Mouse (Mus musculus) thymus, postnatal 25 days (tissue): Measurements from ENCODE around the gene Hspa1a.
A peak's percentile ranks its signal among the peaks of the same experiment; 100 is the strongest.
"Not testable (repeated sequence)": the region's sequence is repeated elsewhere in the genome, so short reads cannot be mapped to it uniquely, and the experiment has no call there.

Source experiments
- DNase-seq: peaks from one replicate; pipeline ENCODE4 v3.0.0; 2022

Gene Hspa1a

DNA sequence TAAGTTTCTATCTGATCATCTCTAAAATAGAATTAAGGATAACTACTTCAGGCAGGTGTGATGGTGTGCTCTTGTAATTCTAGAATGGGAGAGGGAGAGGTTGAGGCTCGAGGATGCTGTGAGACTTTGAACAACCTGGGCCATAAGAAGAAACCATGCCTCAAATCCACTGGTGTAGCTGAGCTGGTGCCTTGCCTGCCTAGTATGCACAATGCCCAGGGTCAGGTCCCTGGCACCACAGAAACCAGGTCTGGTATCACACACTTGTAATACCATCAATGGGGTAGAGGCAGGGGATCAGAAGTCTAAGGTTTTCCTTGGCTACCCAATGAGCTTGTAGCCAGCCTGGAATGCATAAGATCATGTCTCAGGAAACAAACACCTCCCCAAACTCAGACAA, 9.1 kb downstream of the Hspa1a start:
- DNase-seq: no peak

DNA sequence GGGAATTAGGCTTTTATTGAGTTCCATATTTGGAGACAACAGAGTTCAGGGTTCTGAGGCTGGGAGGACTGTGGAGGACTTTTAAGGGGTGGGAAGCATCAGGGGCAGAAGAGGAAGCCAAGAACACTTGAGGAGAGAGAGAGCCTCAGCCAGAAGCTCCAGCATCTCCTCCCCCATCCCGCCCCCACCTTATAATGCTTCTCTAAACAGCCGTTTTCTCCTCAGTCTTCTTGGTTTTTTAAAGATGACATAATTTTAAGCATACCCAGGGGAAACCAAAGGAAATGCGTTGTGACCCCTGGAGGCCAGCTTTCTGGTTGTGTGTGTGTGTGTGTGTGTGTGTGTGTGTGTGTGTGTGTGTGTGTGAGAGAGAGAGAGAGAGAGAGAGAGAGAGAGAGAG, 9.8 kb downstream of the Hspa1a start:
- DNase-seq: no peak

DNA sequence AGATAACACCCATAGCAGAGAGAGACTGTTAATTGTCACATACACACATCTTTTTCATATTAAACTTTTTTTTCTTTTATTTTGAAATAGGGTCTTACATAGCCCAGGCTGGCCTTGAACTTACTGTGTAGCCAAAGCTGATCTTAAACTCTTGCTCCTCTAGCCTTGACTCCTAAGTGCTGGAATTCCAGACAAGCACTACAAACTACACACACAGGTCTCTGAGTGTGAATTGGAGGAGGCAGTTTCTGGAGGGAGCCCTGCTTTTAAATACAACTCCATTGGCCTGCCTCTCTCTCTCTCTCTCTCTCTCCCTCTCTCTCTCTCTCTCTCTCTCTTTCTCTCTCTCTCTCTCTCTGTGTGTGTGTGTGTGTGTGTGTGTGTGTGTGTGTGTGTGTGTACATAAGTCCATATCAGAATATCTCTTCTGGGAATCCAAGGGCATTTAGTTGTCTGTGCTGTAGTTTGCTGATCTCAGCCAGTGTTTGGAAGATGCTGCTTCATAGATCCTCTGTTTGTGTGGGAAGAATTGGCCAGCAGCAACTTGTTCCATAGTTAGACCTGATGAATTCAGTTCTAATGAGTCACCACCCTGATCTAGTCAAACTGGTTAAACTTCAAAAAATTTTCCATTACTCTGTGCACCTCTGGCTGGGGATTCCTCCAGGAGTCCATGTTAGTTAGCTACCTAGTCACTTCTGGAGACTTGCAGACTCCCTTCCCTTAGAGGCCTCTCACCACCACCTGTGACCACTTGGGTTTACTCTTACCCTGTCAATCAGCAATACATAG, 11.1 kb downstream of the Hspa1a start:
- DNase-seq: no peak

DNA sequence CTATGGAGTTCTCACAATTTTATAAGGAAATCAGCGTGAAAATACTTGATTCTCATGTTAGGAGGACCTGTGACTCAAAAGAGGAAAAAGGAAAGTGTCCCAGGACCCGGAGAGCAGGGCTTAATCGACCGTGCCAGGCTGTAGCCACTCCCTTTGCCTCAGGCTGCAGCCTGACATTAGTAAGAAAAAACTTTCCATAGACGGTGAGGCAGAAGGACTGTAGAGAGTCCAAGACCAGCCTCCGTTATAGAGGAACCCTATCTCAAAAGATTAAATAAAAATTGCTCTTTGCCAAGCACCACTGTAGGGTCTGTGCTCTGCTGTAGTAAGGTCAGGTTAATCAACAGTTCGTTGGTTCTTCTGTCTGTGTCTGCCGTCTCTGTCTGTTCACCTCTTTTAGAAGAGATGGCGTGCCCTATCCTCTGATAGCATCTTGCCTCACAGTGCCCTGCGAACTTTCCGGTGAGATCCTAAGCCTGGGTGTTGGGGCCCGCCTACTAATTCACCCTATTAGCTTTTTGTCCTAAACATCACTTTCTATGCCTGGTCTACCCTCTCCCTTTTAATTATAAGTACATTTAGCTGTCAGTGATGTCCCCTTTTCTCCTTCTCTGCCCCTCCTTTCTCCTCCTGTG, 12.0 kb downstream of the Hspa1a start:
- DNase-seq: no peak

DNA sequence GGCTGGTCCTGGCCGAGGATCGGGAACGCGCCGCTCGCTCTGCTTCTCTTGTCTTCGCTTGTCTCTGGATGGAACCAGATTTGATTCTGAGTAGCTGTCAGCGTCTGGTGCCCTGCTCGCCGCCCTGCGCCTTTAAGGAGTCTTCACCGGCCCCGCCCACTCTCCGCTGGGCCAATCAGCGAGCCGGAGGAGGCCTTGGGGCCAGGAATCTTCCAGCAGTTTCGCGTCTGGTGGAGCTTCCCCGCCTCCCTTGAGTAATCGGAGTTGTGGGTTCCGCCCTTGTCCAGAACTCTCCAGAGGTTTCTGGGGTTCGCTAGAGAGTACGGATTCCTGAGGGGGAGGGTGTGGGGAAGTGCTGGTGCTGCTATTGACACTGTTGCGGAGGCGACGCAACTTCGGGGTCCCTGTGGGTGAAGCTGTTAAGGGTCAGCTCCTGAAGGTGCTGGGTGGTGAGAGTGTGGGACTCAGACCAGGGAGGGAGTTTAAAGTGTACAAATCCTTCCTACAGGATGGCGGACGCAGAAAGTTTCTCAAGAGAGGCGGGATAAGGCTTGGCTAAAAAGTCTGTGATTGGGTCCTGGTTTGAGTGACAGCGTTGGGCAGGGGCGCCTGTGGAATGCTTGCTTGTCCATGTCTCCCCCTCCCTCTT, 12.7 kb downstream of the Hspa1a start, which contains the start of gene Hspa1b:
Hspa1b (minus strand) TSS at position 109 of the 649 bp plus-strand sequence.
- peak; percentile 80 for DNase-seq

DNA sequence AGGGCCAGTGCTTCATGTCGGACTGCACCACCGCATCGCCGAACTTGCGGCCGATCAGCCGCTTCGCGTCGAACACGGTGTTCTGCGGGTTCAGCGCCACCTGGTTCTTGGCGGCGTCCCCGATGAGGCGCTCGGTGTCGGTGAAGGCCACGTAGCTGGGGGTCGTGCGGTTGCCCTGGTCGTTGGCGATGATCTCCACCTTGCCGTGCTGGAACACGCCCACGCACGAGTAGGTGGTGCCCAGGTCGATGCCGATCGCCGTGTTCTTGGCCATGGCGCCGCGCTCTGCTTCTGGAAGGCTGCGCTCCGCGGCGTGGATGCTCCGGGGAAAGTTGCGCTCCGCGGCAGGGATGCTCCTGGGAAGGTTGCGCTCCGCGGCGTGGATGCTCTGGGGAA, 13.2 kb downstream of the Hspa1a start:
- not testable (repeated sequence) for DNase-seq

DNA sequence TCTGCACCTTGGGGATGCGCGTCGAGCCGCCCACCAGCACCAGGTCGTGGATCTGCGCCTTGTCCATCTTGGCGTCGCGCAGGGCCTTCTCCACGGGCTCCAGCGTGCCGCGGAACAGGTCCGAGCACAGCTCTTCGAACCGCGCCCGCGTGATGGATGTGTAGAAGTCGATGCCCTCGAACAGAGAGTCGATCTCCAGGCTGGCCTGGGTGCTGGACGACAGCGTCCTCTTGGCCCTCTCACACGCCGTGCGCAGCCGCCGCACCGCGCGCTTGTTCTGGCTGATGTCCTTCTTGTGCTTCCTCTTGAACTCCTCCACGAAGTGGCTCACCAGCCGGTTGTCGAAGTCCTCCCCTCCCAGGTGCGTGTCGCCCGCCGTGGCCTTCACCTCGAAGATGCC, 14.0 kb downstream of the Hspa1a start:
- not testable (repeated sequence) for DNase-seq

DNA sequence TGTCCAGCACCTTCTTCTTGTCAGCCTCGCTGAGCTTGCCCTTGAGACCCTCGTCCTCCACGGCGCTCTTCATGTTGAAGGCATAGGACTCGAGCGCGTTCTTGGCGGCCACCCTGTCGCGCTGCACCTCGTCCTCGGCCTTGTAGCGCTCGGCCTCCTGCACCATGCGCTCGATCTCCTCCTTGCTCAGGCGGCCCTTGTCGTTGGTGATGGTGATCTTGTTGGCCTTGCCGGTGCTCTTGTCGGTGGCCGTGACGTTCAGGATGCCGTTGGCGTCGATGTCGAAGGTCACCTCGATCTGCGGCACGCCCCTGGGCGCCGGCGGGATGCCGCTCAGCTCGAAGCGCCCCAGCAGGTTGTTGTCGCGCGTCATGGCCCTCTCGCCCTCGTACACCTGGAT, 14.7 kb downstream of the Hspa1a start:
- DNase-seq: not testable (repeated sequence)

DNA sequence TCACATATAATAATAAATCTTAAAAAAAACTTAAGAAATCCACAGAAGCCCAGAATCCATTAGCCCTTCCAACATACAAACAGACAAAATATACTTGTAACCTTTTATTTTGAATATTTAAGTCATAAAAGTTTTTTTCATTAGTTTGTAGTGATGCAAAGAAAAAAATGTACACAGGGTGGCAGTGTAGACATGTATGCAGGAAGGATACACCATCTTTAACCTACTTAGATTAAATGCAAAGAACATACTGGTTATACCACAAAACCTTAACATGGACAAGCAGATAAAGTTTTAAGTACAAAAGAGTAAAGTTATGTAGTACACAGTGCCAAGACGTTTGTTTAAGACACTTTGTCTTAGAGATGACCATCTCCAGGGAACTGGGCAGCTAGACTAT, 15.6 kb downstream of the Hspa1a start:
- DNase-seq: no peak

DNA sequence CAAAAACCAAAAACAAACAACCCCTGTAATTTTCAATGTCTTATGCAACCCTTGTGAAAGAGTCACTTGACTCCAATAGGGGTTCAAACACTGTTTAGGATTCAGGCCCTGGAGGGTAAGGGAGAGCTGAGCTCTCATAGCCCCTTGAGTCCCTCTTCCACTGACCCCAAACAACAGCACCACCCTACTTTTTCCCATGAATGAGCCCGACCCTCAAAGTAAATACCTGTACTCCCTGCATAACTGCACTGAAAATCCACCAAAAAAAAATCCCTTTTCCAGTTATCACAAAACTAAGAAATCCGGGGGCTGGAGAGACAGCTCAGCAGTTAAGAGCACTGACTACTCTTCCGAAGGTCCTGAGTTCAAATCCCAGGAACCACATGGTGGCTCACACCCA, 16.1 kb downstream of the Hspa1a start:
- no peak for DNase-seq

DNA sequence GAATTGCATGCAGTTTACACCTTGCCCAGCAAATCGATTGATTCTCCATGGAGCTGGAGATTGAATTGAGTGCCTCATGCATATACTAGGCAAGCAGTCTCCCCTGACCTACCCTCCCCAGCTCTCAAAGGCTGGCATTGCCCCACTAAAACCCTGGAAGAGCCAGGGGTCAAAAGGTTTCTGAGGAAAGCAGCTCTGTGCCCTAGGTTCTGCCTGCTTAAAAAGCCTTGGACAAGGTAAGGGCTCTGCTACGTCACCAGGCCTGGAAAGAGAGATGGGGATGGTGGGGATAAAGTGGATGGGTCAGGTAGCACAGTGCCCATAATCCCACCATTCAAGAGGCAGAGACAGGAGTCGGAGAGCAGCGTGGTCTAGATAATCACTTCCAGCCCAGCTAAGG, 17.1 kb downstream of the Hspa1a start:
- no peak for DNase-seq

DNA sequence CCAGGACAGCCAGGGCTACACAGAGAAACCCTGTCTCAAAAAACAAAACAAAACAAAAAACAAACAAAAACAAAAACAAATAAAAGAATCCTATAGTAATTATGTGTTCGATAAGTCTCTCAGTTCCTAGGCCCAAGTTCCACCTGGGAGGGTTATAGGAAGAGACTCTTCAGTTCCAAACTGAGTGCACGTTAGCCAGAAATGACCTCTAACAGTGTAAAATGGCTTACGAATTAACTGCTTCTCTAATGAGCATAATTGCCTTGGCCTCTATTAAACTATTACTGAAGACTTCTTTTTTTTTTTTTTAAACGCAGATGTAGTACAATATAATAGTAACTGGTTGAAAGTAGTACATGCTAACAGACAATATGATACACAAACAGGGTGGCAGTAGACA, 18.1 kb downstream of the Hspa1a start:
- no peak for DNase-seq

DNA sequence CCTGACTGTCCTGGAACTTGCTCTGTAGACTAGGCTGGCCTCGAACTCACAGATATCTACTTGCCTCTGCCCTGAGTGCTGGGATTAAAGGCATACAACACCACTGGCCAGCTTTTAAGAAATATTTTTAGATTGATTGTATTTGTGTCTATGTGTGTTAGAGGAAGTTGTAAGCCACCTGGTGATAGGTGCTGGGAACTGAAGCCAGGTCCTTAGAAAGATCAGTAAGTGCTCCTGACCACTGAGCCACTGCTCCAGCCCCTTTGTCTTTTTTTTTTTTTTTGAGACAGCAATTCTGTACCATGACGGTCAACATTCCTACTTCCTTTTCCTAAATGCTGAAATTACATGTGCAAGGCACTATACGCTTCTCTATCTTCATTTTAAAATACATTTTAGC, 18.7 kb downstream of the Hspa1a start:
- DNase-seq: no peak

DNA sequence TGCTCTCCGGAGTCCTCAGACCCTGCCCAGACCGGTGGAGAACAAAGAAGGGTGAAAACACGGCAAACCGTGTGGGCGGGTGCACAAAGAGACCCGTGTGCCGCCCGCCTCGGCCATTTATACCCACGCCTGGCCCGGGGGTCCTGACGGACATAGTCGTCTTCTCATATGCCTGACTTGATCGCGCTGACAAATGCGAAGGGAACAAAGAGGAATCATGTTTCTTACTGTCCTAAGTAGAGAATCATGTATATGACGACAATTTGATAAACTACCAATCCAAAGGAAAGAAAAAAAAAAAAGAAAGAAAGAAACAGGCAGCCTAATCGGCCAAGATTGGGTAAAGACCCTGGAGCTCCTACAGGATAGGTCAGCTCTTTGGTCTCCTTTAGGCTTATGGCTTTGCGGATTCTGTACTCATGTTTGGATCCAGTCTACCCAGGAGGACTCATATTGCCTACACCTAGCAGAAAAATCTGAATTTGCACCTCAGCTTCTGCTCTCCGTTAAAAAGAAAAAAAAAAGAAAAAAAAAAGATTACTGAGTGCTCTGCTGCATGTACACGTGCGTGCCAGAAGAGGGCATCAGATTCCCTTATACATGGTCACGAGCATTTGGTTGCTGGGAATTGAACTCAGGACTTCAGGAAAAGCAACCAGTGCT, 19.4 kb downstream of the Hspa1a start:
- peak; percentile 79 for DNase-seq

DNA sequence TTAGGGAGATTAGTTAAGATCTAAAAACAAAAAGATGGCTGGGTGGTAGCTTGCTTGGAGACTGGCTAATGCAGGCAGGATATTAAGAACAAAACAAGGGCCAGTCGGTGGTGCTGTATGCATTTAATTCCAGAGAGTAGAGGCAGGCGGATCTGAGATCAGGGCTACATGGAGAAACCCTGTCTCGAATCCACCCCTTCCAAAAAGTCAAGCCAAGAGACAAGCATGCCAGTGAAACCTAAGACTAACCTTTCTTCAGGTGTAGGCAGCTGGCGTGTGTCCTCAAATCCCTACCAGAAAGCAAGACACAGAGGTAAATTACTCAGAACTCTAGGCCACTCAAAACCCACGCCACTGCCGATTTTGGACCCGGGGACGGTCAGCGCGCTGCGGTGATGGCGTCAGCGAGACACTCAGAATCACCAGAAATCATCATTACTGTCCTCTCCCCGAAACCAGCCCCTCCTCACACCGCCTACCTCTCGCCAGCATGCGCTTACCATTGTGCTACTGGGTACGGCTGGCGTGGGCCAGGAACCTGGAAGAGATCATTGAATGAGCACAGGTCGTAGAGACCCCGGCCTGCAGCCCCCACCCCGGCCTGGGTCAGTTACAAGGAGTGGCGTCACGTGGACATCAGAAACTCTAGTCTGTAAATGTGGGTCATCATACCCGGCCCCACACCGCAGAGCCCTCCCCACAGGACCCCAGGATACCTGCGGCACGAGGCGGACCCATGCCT, 20.1 kb downstream of the Hspa1a start:
- DNase-seq: no peak

DNA sequence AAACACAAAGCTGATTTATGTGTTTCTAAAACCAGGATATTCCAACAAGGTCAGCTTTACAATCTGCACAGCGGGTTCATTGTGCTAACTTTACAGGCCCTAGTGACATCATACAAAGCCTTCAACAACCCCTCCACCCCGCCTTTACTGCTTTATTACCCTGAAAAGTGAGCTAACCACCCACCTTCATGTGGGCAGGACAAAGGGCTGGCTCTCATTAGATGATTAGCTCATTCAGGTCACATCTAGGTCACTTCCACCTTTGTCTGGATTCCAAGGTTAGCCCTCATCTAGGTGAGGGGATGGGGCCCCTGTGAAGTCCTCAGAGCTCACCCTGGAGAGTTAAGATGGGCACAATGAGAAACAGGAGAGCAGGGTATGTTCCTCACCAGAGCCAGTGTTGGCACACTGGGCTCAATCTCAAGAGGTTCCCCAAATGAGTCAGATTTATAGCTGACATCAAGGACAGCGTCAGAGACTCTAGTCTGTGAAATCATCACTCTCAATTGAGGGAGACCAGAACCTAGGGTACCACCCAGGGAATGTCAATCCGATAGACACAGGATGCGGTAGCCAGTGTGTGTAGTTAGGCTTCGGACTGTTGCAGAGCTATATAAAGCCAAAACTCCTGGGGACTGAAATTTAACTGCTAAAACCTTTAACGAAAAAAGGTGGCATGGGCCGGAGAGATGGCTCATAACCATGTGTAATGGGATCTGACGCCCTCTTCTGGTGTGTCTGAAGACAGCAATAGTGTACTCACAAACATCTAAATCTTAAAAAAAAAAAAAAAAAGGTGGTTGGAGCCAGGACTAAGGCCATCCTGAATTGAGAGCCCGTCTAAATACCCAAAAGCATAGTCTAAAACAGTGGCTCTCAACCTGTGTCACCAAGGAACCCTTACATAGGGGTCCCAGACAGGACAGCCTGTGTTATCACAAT, 21.2 kb downstream of the Hspa1a start:
- DNase-seq: no peak

DNA sequence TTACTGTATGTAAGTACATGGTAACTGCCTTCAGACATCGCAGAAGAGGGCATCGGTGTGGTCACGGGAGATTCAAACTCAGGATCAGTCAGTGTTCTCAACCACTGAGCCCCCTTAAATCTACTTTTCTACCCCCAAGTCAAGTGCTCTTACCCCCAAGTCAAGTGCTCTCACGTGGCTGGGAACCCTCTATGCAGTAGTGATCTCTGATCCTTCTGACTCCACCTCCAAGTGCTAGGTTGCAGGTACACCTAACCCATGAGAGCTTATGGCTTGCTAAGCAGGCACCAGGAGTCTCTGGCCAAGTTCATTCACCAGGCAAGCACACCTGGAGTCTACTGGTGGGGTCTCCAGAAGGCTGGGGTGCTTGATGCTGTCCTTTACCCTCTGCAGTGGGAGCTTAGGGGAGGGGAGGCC, 22.4 kb downstream of the Hspa1a start:
- no peak for DNase-seq

DNA sequence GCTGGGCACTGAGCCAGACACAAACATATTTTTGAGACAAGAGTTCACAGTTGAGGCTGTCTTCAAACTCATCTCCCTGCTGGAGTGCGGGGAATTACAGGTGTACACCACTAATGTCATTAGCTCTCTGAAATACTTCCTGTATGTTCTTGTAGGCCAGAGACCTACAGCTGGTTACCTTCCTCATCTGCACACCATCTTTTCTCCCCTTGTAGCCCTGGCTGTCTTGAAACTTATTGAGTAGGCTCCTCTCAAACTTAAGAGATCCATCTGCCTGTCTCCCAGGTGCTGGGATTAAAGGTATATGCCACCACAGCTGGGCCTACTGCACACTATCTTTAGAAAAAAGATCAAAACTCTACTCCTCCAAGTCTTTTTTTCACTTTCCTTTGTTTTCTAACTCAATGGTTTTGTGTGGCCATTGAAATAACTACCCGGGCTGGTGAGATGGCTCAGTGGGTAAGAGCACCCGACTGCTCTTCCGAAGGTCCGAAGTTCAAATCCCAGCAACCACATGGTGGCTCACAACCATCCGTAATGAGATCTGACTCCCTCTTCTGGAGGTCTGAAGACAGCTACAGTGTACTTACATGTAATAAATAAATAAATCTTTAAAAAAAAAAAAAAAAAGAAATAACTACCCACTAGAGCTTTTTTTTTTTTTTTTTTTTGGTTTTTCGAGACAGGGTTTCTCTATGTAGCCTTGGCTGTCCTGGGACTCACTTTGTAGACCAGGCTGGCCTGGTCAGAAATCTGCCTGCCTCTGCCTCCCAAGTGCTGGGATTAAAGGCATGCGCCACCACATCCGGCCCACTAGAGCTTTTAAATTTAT, 23.0 kb downstream of the Hspa1a start:
- not testable (repeated sequence) for DNase-seq

DNA sequence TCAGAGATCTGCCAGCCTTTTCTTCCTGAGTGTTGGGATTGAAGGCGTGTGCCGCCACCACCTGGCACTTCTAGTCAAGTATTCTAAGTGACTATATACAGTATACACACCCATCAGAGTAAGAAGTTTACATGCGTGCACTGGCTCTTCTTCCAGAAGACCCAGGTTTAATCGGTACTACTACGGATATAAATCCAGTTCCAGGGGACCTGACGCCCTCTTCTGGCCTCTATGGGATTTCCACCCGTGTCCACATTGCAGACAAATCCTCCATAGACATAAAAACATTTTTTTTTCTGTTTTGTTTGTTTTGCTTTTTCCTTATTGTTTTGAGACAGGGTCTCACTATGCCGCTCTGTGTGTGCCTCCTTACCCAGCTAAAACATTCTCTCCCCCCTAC, 24.4 kb downstream of the Hspa1a start:
- no peak for DNase-seq

DNA sequence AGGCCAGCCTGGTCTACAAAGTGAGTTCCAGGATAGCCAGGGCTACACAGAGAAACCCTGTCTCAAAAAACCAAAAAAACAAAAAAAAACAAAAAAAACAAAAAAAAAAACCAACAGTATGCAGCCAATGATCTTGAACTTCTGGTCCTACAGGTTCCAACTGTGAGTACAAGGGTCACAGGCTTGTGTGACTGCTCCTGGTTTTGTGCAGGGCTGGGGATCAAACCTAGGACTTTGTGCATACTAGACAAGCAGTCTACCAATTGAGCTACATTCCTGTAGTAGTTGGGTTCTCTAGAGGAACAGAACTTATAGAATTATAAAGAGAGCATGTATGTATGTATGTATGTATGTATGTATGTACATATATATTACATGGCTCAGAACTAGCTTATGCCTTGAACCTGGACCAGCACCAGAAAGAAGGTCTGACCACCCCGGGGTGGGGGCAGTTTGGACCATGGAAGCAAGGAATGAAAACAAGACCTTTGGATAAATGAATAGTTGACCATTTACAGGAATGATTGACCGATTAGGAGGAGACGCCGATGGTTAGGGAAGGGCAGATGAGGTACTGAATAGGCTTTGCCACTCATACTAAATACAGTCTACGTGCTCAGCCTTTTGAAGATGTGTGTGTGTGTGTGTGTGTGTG, 25.3 kb downstream of the Hspa1a start:
- no peak for DNase-seq
